Mouse (Mus musculus): ENCODE data around the gene Dxo. TPM values are rescaled to one million over a fixed set of nuclear protein-coding genes. Genes with fewer than 3 reads are reported as not detected.

The Dxo gene
- polyA plus RNA-seq, 1 experiment from 2014 or later, result 59.4 TPM

GRCm38 (mm10) chr17:34883332-34883731 is 46.5 kb downstream of the Dxo start:
- no peak for ATAC-seq (ENCODE audit: low read depth)
- Histone ChIP-seq H3K27ac (ENCODE audit: low read depth, low read length) (no peak overlapping the region), H3K27me3 (ENCODE audit: control insufficient read depth, insufficient read depth, low read length) (0 out of 2 replicates have a peak, but pooled peaks cover 4% of the 10 kb centered on the region), H3K4me1 (ENCODE audit: control insufficient read depth, insufficient read depth, low read length) (no peaks in the 10 kb centered on the region), H3K4me3 (ENCODE audit: low read depth, low read length) (no peak overlapping the region), H3K4me2 (ENCODE audit: low read depth, low read length) (no peak overlapping the region), H3K9me3 (ENCODE audit: control insufficient read depth, low read length) (no peaks in the 10 kb centered on the region), H3K9ac (replicated peaks; ENCODE audit: low read depth, low read length) (no peak overlapping the region), H3K36me3 (ENCODE audit: control insufficient read depth, insufficient read depth, low read length) (no peaks in the 10 kb centered on the region)
- 58% methylated on average over 3 of the region's 3 CpGs for WGBS

GRCm38 (mm10) chr17:34884704-34885103 is 47.9 kb downstream of the Dxo start:
- Histone ChIP-seq H3K4me1 (ENCODE audit: control insufficient read depth, insufficient read depth, low read length) (no peaks in the 10 kb centered on the region), H3K9ac (replicated peaks; ENCODE audit: low read depth, low read length) (no peak overlapping the region), H3K36me3 (ENCODE audit: control insufficient read depth, insufficient read depth, low read length) (no peaks in the 10 kb centered on the region), H3K27me3 (ENCODE audit: control insufficient read depth, insufficient read depth, low read length) (0 out of 2 replicates have a peak, but pooled peaks cover 4% of the 10 kb centered on the region), H3K27ac (ENCODE audit: low read depth, low read length) (no peak overlapping the region), H3K9me3 (ENCODE audit: control insufficient read depth, low read length) (no peaks in the 10 kb centered on the region), H3K4me2 (ENCODE audit: low read depth, low read length) (no peak overlapping the region), H3K4me3 (ENCODE audit: low read depth, low read length) (no peak overlapping the region)
- ATAC-seq (ENCODE audit: low read depth), result no peak
- WGBS, result 91% methylated on average over 6 of the region's 6 CpGs

- Histone ChIP-seq H3K9me3 (ENCODE audit: control insufficient read depth, low read length) (no peaks in the 10 kb centered on the region), H3K27me3 (ENCODE audit: control insufficient read depth, insufficient read depth, low read length) (0 out of 2 replicates have a peak, but pooled peaks cover 4% of the 10 kb centered on the region), H3K4me1 (ENCODE audit: control insufficient read depth, insufficient read depth, low read length) (no peaks in the 10 kb centered on the region), H3K4me3 (ENCODE audit: low read depth, low read length) (no peak overlapping the region), H3K27ac (ENCODE audit: low read depth, low read length) (no peak overlapping the region), H3K9ac (replicated peaks; ENCODE audit: low read depth, low read length) (no peak overlapping the region), H3K4me2 (ENCODE audit: low read depth, low read length) (no peak overlapping the region), H3K36me3 (ENCODE audit: control insufficient read depth, insufficient read depth, low read length) (no peaks in the 10 kb centered on the region)
- ATAC-seq (ENCODE audit: low read depth), result no peak
- WGBS, result 93% methylated on average over 3 of the region's 3 CpGs
Observed at GRCm38 (mm10) chr17:34885615-34886014, 48.8 kb downstream of the Dxo start.

GRCm38 (mm10) chr17:34887942-34888341 is 51.1 kb downstream of the Dxo start:
- ATAC-seq (ENCODE audit: low read depth), result no peak
- Histone ChIP-seq H3K4me3 (ENCODE audit: low read depth, low read length) (no peak overlapping the region), H3K4me2 (ENCODE audit: low read depth, low read length) (no peak overlapping the region), H3K9ac (replicated peaks; ENCODE audit: low read depth, low read length) (no peak overlapping the region), H3K27ac (ENCODE audit: low read depth, low read length) (no peak overlapping the region), H3K9me3 (ENCODE audit: control insufficient read depth, low read length) (no peaks in the 10 kb centered on the region), H3K36me3 (ENCODE audit: control insufficient read depth, insufficient read depth, low read length) (no peaks in the 10 kb centered on the region), H3K4me1 (ENCODE audit: control insufficient read depth, insufficient read depth, low read length) (no peaks in the 10 kb centered on the region), H3K27me3 (ENCODE audit: control insufficient read depth, insufficient read depth, low read length) (no peaks in the 10 kb centered on the region)
- 83% methylated on average over 5 of the region's 5 CpGs for WGBS

Small RNA genes lying within 50 kb of the gene (microRNA-seq; reads per million reads assigned to microRNA genes)
- gene Mir6970, result not detected
- gene Mir6971, result 1.4 reads per million
- gene Mir6972, result not detected

Other genes with a start within 250 kb of the Dxo start
- 1.4 and 3.7 TPM in 2 replicates for gene Gpsm3, start 247.2 kb upstream of the Dxo start, polyA plus RNA-seq (2014; fragmentation: Nextera tagmentation; extraction: Ambion mirVana)
- 7.7 and 8.2 TPM in 2 replicates for gene Pbx2, start 245.8 kb upstream of the Dxo start, polyA plus RNA-seq (2014; fragmentation: Nextera tagmentation; extraction: Ambion mirVana)
- gene Ager, start 239.2 kb upstream of the Dxo start, polyA plus RNA-seq (2014; fragmentation: Nextera tagmentation; extraction: Ambion mirVana), result 1.2 and 1.4 TPM in 2 replicates
- gene Rnf5, start 233.3 kb upstream of the Dxo start, polyA plus RNA-seq (2014; fragmentation: Nextera tagmentation; extraction: Ambion mirVana), result 213 and 221 TPM in 2 replicates
- gene Agpat1, start 232.8 kb upstream of the Dxo start, polyA plus RNA-seq (2014; fragmentation: Nextera tagmentation; extraction: Ambion mirVana), result 103 and 108 TPM in 2 replicates
- 6.0 and 18.2 TPM in 2 replicates for gene Egfl8, start 221.0 kb upstream of the Dxo start, polyA plus RNA-seq (2014; fragmentation: Nextera tagmentation; extraction: Ambion mirVana)
- 21.9 and 25.4 TPM in 2 replicates for gene Ppt2, start 208.5 kb upstream of the Dxo start, polyA plus RNA-seq (2014; fragmentation: Nextera tagmentation; extraction: Ambion mirVana)
- gene Prrt1, start 207.5 kb upstream of the Dxo start, polyA plus RNA-seq (2014; fragmentation: Nextera tagmentation; extraction: Ambion mirVana), result 6.7 and 9.3 TPM in 2 replicates
- gene Fkbpl, start 192.3 kb upstream of the Dxo start, polyA plus RNA-seq (2014; fragmentation: Nextera tagmentation; extraction: Ambion mirVana), result 11.5 and 14.8 TPM in 2 replicates
- gene Atf6b, start 189.9 kb upstream of the Dxo start, polyA plus RNA-seq (2014; fragmentation: Nextera tagmentation; extraction: Ambion mirVana), result 71.8 and 92.5 TPM in 2 replicates
- 0.23 and 0.32 TPM in 2 replicates for gene Tnxb, start 166.5 kb upstream of the Dxo start, polyA plus RNA-seq (2014; fragmentation: Nextera tagmentation; extraction: Ambion mirVana)
- not detected in 2 replicates for gene C4b, start 93.1 kb upstream of the Dxo start, polyA plus RNA-seq (2014; fragmentation: Nextera tagmentation; extraction: Ambion mirVana)
- not detected in 2 replicates for gene Cyp21a1, start 32.5 kb upstream of the Dxo start, polyA plus RNA-seq (2014; fragmentation: Nextera tagmentation; extraction: Ambion mirVana)
- gene Stk19, start 74 bp upstream of the Dxo start, polyA plus RNA-seq (2014; fragmentation: Nextera tagmentation; extraction: Ambion mirVana), result 30.5 and 37.7 TPM in 2 replicates
- gene Skiv2l, start 13.2 kb downstream of the Dxo start, polyA plus RNA-seq (2014; fragmentation: Nextera tagmentation; extraction: Ambion mirVana), result 46.2 and 57.7 TPM in 2 replicates
- gene Nelfe, start 13.4 kb downstream of the Dxo start, polyA plus RNA-seq (2014; fragmentation: Nextera tagmentation; extraction: Ambion mirVana), result 78.3 and 78.9 TPM in 2 replicates
- gene Cfb, start 25.5 kb downstream of the Dxo start, polyA plus RNA-seq (2014; fragmentation: Nextera tagmentation; extraction: Ambion mirVana), result 1.3 and 2.0 TPM in 2 replicates
- 2.2 and 2.3 TPM in 2 replicates for gene Zbtb12, start 42.5 kb downstream of the Dxo start, polyA plus RNA-seq (2014; fragmentation: Nextera tagmentation; extraction: Ambion mirVana)
- gene Gm20547, start 45.0 kb downstream of the Dxo start, polyA plus RNA-seq (2014; fragmentation: Nextera tagmentation; extraction: Ambion mirVana), result not detected in 2 replicates
- gene C2, start 61.2 kb downstream of the Dxo start, polyA plus RNA-seq (2014; fragmentation: Nextera tagmentation; extraction: Ambion mirVana), result 1.5 and 2.1 TPM in 2 replicates
- gene Ehmt2, start 61.5 kb downstream of the Dxo start, polyA plus RNA-seq (2014; fragmentation: Nextera tagmentation; extraction: Ambion mirVana), result 78.1 and 86.8 TPM in 2 replicates
- gene Slc44a4, start 77.4 kb downstream of the Dxo start, polyA plus RNA-seq (2014; fragmentation: Nextera tagmentation; extraction: Ambion mirVana), result not detected in 2 replicates
- 27.4 and 30.1 TPM in 2 replicates for gene Neu1, start 94.2 kb downstream of the Dxo start, polyA plus RNA-seq (2014; fragmentation: Nextera tagmentation; extraction: Ambion mirVana)
- gene Hspa1b, start 122.2 kb downstream of the Dxo start, polyA plus RNA-seq (2014; fragmentation: Nextera tagmentation; extraction: Ambion mirVana), result 0.27 and 0.35 TPM in 2 replicates
- gene Gm20481, start 132.9 kb downstream of the Dxo start, polyA plus RNA-seq (2014; fragmentation: Nextera tagmentation; extraction: Ambion mirVana), result not detected in 2 replicates
- 7.0 and 7.6 TPM in 2 replicates for gene Hspa1a, start 135.1 kb downstream of the Dxo start, polyA plus RNA-seq (2014; fragmentation: Nextera tagmentation; extraction: Ambion mirVana)
- 1.6 and 2.8 TPM in 2 replicates for gene Hspa1l, start 135.7 kb downstream of the Dxo start, polyA plus RNA-seq (2014; fragmentation: Nextera tagmentation; extraction: Ambion mirVana)
- gene Lsm2, start 144.8 kb downstream of the Dxo start, polyA plus RNA-seq (2014; fragmentation: Nextera tagmentation; extraction: Ambion mirVana), result 89.1 and 89.5 TPM in 2 replicates
- 51.4 and 56.9 TPM in 2 replicates for gene Vars, start 164.0 kb downstream of the Dxo start, polyA plus RNA-seq (2014; fragmentation: Nextera tagmentation; extraction: Ambion mirVana)
- 0.11 and 0.15 TPM in 2 replicates for gene Vwa7, start 179.6 kb downstream of the Dxo start, polyA plus RNA-seq (2014; fragmentation: Nextera tagmentation; extraction: Ambion mirVana)
- 2.1 and 2.2 TPM in 2 replicates for gene Sapcd1, start 191.0 kb downstream of the Dxo start, polyA plus RNA-seq (2014; fragmentation: Nextera tagmentation; extraction: Ambion mirVana)
- gene Msh5, start 209.7 kb downstream of the Dxo start, polyA plus RNA-seq (2014; fragmentation: Nextera tagmentation; extraction: Ambion mirVana), result 1.9 and 2.2 TPM in 2 replicates
- gene Clic1, start 212.9 kb downstream of the Dxo start, polyA plus RNA-seq (2014; fragmentation: Nextera tagmentation; extraction: Ambion mirVana), result 13.3 and 37.0 TPM in 2 replicates
- gene Ddah2, start 222.0 kb downstream of the Dxo start, polyA plus RNA-seq (2014; fragmentation: Nextera tagmentation; extraction: Ambion mirVana), result 269 and 303 TPM in 2 replicates
- not detected in 2 replicates for gene Ly6g6c, start 228.4 kb downstream of the Dxo start, polyA plus RNA-seq (2014; fragmentation: Nextera tagmentation; extraction: Ambion mirVana)
- gene Mpig6b, start 229.2 kb downstream of the Dxo start, polyA plus RNA-seq (2014; fragmentation: Nextera tagmentation; extraction: Ambion mirVana), result 0.12 and 0.15 TPM in 2 replicates
- 0.46 and 0.66 TPM in 2 replicates for gene Ly6g6e, start 239.9 kb downstream of the Dxo start, polyA plus RNA-seq (2014; fragmentation: Nextera tagmentation; extraction: Ambion mirVana)
- gene Ly6g6d, start 241.0 kb downstream of the Dxo start, polyA plus RNA-seq (2014; fragmentation: Nextera tagmentation; extraction: Ambion mirVana), result 0.84 and 1.8 TPM in 2 replicates
- 0.23 TPM in 1 of 2 replicates, not detected in the other for gene Ly6g6f, start 248.6 kb downstream of the Dxo start, polyA plus RNA-seq (2014; fragmentation: Nextera tagmentation; extraction: Ambion mirVana)

Measured in neural tube, embryonic 14.5 days (tissue).